Mouse (Mus musculus) heart, adult 2 months (tissue): ENCODE data around the gene Gtpbp6. TPM values are rescaled to one million over a fixed set of nuclear protein-coding genes. Genes with fewer than 3 reads are reported as not detected.

ENCODE experiments used
- DNase-seq, 2 experiments: peaks; one replicate each; pipeline ENCODE4 v3.0.0; 2021
- H3K27ac ChIP-seq: fragments of 200-600 bp; 2 replicates; pipeline ENCODE4 v1.8.1; 2022
- H3K27me3 ChIP-seq: fragments of 200-500 bp; 2 replicates; pipeline ENCODE4 v1.6.1; 2012; ENCODE audit warnings: mild to moderate bottlenecking, low read length, inconsistent platforms, mixed read lengths; ENCODE audit not compliant: control insufficient read depth, insufficient read depth
- H3K36me3 ChIP-seq: fragments of 200-500 bp; 2 replicates; pipeline ENCODE4 v1.6.1; 2012; ENCODE audit warnings: low read length, inconsistent platforms; ENCODE audit not compliant: control insufficient read depth, insufficient read depth
- H3K4me1 ChIP-seq: fragments of 200-500 bp; 2 replicates; pipeline ENCODE4 v1.6.1; 2011; ENCODE audit warnings: low read length; ENCODE audit not compliant: control insufficient read depth, insufficient read depth
- H3K4me3 ChIP-seq: fragments of 200-600 bp; 2 replicates; pipeline ENCODE4 v1.8.1; 2022
- H3K79me2 ChIP-seq: fragments of 200-500 bp; replicated peaks from 2 replicates; pipeline ENCODE4 v1.6.1; 2012; ENCODE audit warnings: mild to moderate bottlenecking, inconsistent platforms, low read length, moderate library complexity, mixed read lengths; ENCODE audit not compliant: control insufficient read depth, insufficient read depth
- H3K9ac ChIP-seq: fragments of 200-500 bp; 2 replicates; pipeline ENCODE4 v1.6.1; 2012; ENCODE audit warnings: low read depth, mild to moderate bottlenecking, control low read depth, inconsistent platforms, low read length, mixed read lengths
- CTCF ChIP-seq: fragments of 200-600 bp; IDR thresholded peaks from 2 replicates; pipeline ENCODE4 v1.8.1; 2022; ENCODE audit warnings: antibody characterized with exemption, mild to moderate bottlenecking, moderate library complexity
- EP300 ChIP-seq: fragments of 200-500 bp; IDR thresholded peaks from 2 replicates; pipeline ENCODE4 v1.6.1; 2011; ENCODE audit warnings: low read depth, low read length, control low read depth; ENCODE audit not compliant: insufficient read depth
- POLR2A ChIP-seq: fragments of 200-500 bp; IDR thresholded peaks from 2 replicates; pipeline ENCODE4 v1.6.1; 2011; ENCODE audit warnings: mild to moderate bottlenecking, low read depth, low read length, control low read depth; ENCODE audit not compliant: insufficient read depth
- WGBS: fragments of 180-500 bp; shearing (Covaris S2); methylation state at CpG from one replicate; pipeline ENCODE4 v1.1.7; 2018; 5-methylcytosine and 5-hydroxymethylcytosine counted together
- intact Hi-C: fragments of 180-260 bp; cut with DNase I; formaldehyde crosslinking; loops from one replicate; pipeline ENCODE4 v1.15.1; 2025
- polyA plus RNA-seq: library from polyadenylated mRNA; depleted of rRNA; stranded (reverse); fragments of >200 nt; gene quantifications from 2 replicates; pipeline ENCODE4 v1.2.3, GENCODE M21; 2012
- total RNA-seq, 2 experiments: library from RNA; stranded (reverse); gene quantifications; 2 replicates each; pipeline ENCODE4 v1.2.3; 2021

Gtpbp6 gene
- total and polyA plus RNA-seq, 3 experiments, result 26.0 to 36.6 (median 27.3) TPM

DNA sequence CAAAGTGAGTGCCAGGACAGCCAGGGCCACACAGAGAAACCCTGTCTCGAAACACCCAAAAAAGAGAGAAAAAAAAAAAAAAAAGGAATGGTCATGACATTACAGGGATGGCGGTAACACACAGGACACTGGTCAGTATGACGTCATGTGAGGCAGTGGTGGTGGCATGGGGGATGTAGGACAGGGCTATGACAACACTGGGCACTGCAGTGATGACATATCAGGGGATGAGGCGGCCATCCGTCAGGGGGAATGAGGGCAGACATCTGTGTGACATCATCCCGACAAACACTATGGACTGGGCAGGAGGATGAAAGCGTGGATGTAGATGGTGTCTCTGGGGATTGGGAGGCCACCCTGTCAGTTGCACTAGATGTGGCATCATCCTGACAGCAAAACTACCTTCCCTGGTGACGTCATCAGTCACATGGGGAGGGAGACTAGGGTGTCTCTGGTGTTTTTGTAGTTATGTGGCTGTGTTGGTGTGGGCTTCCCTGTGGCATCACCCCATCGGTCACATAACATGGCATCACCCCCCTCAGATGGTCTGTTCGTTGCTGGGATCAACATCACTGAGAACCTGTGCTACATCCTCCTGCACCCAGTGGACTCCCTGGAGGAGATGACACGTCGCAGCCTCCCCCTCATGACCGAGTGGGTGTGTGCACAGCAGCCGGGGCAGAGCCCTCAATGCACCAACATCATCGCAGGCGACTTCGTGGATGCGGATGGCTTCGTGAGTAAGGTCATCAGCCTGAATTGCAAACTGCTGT lies 5.0 kb downstream of the Gtpbp6 start:
- peaks cover 2% of the 10 kb centered on the region; the same call in 1 of the 2 replicates for H3K27me3 ChIP-seq
- no peak overlapping the region for H3K27ac ChIP-seq
- peak in 1 of 2 experiments; percentile 2 for DNase-seq
- no peaks in the 10 kb centered on the region for H3K79me2 ChIP-seq
- peaks cover 2% of the 10 kb centered on the region for H3K4me1 ChIP-seq
- no peak overlapping the region for H3K4me3 ChIP-seq
- intact Hi-C loops, result loop anchor here (10.0 kb wide), 1 partner anchor 178 kb away; the partner anchor contains the start of gene Gm15446
- H3K36me3 ChIP-seq, result no peaks in the 10 kb centered on the region
- TF ChIP-seq EP300 (no peak), CTCF (no peak), POLR2A (no peak)
- WGBS, result 89% methylated on average over 19 of the region's 19 CpGs
- no peak overlapping the region for H3K9ac ChIP-seq

DNA sequence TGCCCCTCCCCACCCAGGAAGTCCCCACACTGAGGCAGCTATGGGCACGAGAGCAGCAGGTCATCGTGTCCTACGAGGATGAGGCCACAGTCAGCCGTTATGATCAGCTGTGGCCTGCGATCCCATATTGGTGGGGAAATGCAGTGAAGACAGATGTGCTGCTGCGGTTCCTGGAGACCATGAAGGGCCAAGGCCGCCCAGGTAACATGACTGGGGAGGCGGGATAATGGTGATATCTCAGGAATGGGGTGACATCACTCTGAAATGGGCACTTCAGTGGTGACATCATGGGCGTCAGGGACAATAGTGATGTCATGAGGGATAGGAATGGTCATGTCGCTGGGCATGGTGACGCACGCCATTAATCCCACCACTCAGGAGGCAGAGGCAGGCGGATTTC lies 5.6 kb downstream of the Gtpbp6 start:
- peaks cover 2% of the 10 kb centered on the region for H3K4me1 ChIP-seq
- no peaks in the 10 kb centered on the region for H3K36me3 ChIP-seq
- 86% methylated on average over 13 of the region's 13 CpGs for WGBS
- DNase-seq, result no peak
- H3K79me2 ChIP-seq, result no peaks in the 10 kb centered on the region
- H3K27me3 ChIP-seq, result peaks cover 2% of the 10 kb centered on the region; the same call in 1 of the 2 replicates
- H3K27ac ChIP-seq, result no peak overlapping the region
- TF ChIP-seq POLR2A (no peak), CTCF (no peak), EP300 (no peak)
- H3K9ac ChIP-seq, result no peak overlapping the region
- no peak overlapping the region for H3K4me3 ChIP-seq
- intact Hi-C loops, result loop anchor here (10.0 kb wide), 1 partner anchor 178 kb away; the partner anchor contains the start of gene Gm15446

DNA sequence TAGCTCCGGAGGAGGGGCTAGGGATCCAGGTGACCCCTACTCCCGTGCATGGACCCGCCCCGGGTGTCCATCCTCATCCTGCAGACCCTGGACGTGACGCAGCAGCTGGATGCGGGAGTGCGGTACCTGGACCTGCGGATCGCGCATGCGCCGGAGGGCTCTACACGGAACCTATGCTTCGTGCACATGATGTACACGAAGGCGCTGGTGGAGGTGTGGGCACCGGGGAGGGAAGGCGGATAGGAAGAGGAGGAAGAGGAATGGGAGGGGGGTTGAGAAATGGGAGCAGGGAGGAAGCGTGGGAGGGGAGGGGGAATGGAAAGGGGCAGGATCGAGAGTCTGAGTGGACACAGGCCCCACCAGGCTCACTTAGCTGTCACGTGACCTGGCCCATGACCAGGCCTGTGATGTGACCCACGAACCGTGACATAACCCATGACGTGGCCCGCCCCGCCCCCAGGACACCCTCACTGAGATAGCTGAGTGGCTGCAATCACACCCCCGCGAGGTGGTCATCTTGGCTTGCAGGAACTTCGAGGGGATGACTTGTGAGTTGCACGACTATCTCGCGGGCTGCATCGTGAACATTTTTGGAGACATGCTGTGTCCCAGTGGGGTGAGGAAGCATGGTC lies 6.2 kb downstream of the Gtpbp6 start:
- no peaks in the 10 kb centered on the region for H3K79me2 ChIP-seq
- no peaks in the 10 kb centered on the region for H3K36me3 ChIP-seq
- 8% methylated on average over 34 of the region's 34 CpGs for WGBS
- H3K4me3 ChIP-seq, result peak overlapping the region; percentile 30; the same call in 1 of the 2 replicates
- peaks cover 2% of the 10 kb centered on the region for H3K4me1 ChIP-seq
- TF ChIP-seq POLR2A (no peak), EP300 (no peak), CTCF (no peak)
- no peak overlapping the region for H3K27ac ChIP-seq
- H3K9ac ChIP-seq, result 0 out of 2 replicates have a peak overlapping the region, but pooled peaks have one; percentile 1
- intact Hi-C loops, result loop anchor here (10.0 kb wide), 1 partner anchor 177 kb away; the partner anchor contains the start of gene Gm15446
- peaks cover 2% of the 10 kb centered on the region; the same call in 1 of the 2 replicates for H3K27me3 ChIP-seq
- no peak for DNase-seq

DNA sequence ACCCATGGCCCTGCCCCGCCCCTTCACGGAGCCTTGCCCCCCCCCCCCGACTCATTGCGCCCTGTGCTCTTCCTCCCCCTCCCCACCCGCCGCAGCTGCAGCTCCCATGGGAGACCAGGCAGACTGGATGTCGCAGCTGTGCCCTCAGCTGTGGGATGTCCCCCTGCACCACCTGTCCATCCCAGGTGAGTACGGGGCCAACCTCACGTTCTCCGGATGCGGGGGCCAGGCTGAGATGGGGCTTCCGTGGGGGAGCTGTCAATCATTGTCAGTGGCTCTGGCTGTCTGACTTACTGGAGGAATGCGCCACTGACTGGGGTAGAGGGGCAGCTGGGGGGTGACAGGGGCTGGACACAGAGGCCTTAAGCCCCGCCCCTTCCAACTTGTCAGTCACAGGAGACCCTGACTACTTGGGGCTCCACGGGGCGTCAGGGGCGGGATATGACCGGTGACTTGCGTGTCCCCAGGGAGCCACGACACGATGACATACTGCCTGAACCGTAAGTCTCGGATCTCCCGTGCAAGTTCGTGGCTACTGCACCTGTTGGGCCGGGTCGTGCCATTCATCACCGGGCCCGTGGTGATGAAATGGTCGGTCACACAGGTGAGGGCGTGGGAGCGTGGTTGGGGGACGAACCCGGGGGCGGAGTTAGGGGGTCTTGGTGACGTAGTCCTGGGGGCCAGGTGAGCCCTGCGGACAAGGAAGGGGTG lies 6.9 kb downstream of the Gtpbp6 start:
- DNase-seq, result no peak
- H3K9ac ChIP-seq, result 0 out of 2 replicates have a peak overlapping the region, but pooled peaks have one; percentile 7
- under 1% methylated on average over 37 of the region's 37 CpGs for WGBS

DNA sequence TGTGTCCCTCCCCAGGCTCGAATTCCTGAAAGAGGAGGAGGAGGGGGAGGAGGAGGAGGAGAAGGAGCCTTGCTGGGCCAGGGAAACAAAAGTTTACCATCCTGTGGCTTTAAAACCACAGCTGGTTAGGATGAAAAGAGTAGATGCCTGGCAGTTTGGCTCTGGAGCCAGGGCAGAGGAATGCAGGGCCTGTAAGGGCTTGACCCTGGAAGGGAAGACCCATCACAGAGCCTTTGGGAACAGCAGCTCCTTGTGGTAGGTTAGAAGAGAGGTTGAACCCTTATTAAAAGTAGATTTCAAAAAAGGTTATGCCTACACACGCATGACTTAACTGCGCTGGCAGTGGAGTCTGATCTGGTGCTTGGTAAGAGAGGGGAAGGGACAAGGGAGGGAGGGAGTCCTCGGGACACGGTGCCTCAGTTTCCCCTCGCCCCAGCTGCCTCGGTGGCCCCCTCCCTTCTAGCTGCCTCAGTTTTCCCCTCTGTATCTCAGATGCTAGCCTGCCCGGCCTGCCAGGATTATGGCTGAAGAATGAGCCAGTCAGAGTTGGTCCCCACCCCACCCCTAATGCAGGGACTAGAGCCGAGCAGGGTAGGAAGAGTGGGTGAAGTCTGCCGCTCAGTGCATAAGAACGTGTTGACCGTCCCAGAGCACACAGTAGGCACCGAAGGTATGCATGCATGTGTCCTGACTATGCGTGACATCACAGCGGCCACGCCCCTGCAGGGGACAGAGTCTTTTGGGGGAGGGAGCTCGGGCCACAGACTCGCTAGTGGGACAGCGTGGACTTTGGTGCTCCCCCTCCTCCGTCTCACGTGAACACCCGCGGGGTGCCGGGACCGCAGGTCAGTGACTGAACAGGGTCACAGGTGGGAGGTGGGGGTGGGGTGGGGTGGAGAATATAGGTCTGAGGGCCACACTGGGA lies 8.1 kb downstream of the Gtpbp6 start, which contains the start of gene Plcxd1:
Gene Plcxd1 (plus strand): TSS at position 314 of the 925 bp plus-strand sequence.
- no peak within 1 kb of the TSS for H3K4me3 ChIP-seq
- no peak within 1 kb of the TSS for H3K9ac ChIP-seq
- no peak within 1 kb of the TSS for H3K27ac ChIP-seq
- DNase-seq, result no peak
- no peak for TF ChIP-seq EP300
- TF ChIP-seq CTCF, result no peak
- TF ChIP-seq POLR2A, result no peak
- H3K36me3 ChIP-seq, result no peaks in the 10 kb centered on the region
- peaks cover 2% of the 10 kb centered on the region; the same call in 1 of the 2 replicates for H3K27me3 ChIP-seq
- no peaks in the 10 kb centered on the region for H3K79me2 ChIP-seq
- H3K4me1 ChIP-seq, result peaks cover 2% of the 10 kb centered on the region
- 16% methylated on average over 25 of the region's 25 CpGs for WGBS
- intact Hi-C loops, result loop anchor here (10.0 kb wide), 1 partner anchor 175 kb away; the partner anchor contains the start of gene Gm15446

More for the DNA sequence above, 6.9 kb downstream of the Gtpbp6 start:
- H3K27me3 ChIP-seq, result peaks cover 2% of the 10 kb centered on the region; the same call in 1 of the 2 replicates
- H3K4me3 ChIP-seq, result peak overlapping the region; percentile 30
- H3K79me2 ChIP-seq, result no peaks in the 10 kb centered on the region
- TF ChIP-seq POLR2A (no peak), EP300 (no peak), CTCF (no peak)
- H3K27ac ChIP-seq, result no peak overlapping the region
- intact Hi-C loops, result loop anchor here (10.0 kb wide), 1 partner anchor 176 kb away; the partner anchor contains the start of gene Gm15446
- H3K4me1 ChIP-seq, result peaks cover 2% of the 10 kb centered on the region
- no peaks in the 10 kb centered on the region for H3K36me3 ChIP-seq
